Mouse (Mus musculus) erythroblast, embryonic 14.5 days (primary cell): Measurements from ENCODE around the gene Tagln.

Experiments
- GATA1 ChIP-seq: IDR thresholded peaks from 2 replicates; pipeline ENCODE4 v1.6.1; 2012; ENCODE audit warnings: low read length, inconsistent platforms, mixed read lengths
- TAL1 ChIP-seq: IDR thresholded peaks from 3 replicates; pipeline ENCODE4 v1.6.1; 2012; ENCODE audit warnings: low read length, inconsistent platforms, mixed read lengths

- TF ChIP-seq GATA1 (no peak), TAL1 (no peak)
These were observed 3.1 kb downstream of the Tagln start for GRCm38 (mm10) chr9:45932571-45933415.
